In genomic region chr17:90994247-90994646, GRCm38 (mm10) we compare ENCODE assay signal across 23 mouse cellular contexts.
"Had no signal": no experiment of that assay in that cellular context is flagged by ENCODE, and none has a peak within 500 bp of the region (broad histone marks: within the 10 kb centered on the region; RNA-seq: fewer than 3 reads in every experiment).

No protein-coding gene starts in this region.

- H3K27me3 ChIP-seq: heart, embryonic 12.5 days; hindbrain, embryonic 13.5 days; hindbrain, embryonic 15.5 days; kidney, embryonic 15.5 days; limb, embryonic 12.5 days had no signal

- DNase-seq: gastrocnemius, adult 2 months; gastrocnemius, postnatal 14 days; gastrocnemius, postnatal 36 days; heart, adult 18-20 months; heart, postnatal 10 days; kidney, adult 11 months; kidney, adult 2 months; kidney, adult 9 months; kidney, postnatal 14 days; kidney, postnatal 36 days; liver had no signal

- ATAC-seq: hindbrain, postnatal 0 days; intestine, embryonic 16.5 days had no signal

- H3K4me3 ChIP-seq: gastrocnemius, adult 2 months; heart, embryonic 10.5 days; heart, embryonic 12.5 days; hindbrain, embryonic 13.5 days; hindbrain, embryonic 15.5 days; kidney, embryonic 15.5 days; left cerebral cortex, adult 2 months; limb, embryonic 10.5 days; limb, embryonic 12.5 days had no signal

- H3K9me3 ChIP-seq: heart, embryonic 10.5 days; heart, embryonic 12.5 days; hindbrain, embryonic 13.5 days; hindbrain, embryonic 15.5 days; kidney, embryonic 15.5 days; limb, embryonic 10.5 days; limb, embryonic 12.5 days had no signal

- H3K27ac ChIP-seq: gastrocnemius, adult 2 months; heart, embryonic 10.5 days; hindbrain, embryonic 13.5 days; hindbrain, embryonic 15.5 days; hindbrain, postnatal 0 days; kidney, embryonic 15.5 days; kidney, postnatal 0 days; left cerebral cortex, adult 2 months; limb, embryonic 10.5 days; limb, embryonic 12.5 days had no signal

- H3K4me1 ChIP-seq: heart, embryonic 10.5 days; heart, embryonic 12.5 days; kidney, embryonic 15.5 days; limb, embryonic 10.5 days; limb, embryonic 12.5 days had no signal

- H3K9ac ChIP-seq: heart, embryonic 12.5 days; hindbrain, embryonic 13.5 days; hindbrain, embryonic 15.5 days; kidney, embryonic 15.5 days; limb, embryonic 12.5 days had no signal

- H3K4me2 ChIP-seq: heart, embryonic 12.5 days; hindbrain, embryonic 13.5 days; hindbrain, embryonic 15.5 days; kidney, embryonic 15.5 days; limb, embryonic 12.5 days; liver, embryonic 11.5 days had no signal

- H3K36me3 ChIP-seq: heart, embryonic 10.5 days; heart, embryonic 12.5 days; hindbrain, embryonic 13.5 days; hindbrain, embryonic 15.5 days; kidney, embryonic 15.5 days; limb, embryonic 10.5 days; limb, embryonic 12.5 days had no signal
